In the genomic region with DNA sequence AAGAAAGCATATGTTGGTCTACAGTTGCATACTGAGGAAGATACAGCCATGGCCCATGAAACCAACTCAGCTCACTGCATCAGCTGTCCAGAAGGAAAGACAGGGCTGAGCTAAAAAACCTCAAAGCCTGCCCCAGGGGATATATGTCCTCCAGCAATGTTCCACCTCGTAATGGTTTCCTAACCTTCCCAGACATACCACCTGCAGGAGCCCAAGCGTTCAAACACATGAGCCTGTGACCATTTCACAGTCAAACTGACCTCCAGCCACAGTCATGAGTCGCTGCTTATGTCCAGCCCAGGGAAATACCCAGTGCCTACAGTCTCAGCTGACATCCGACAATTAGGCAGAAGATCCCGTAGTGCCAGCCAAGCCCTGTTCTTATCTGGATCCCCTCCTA, we compare ENCODE assay signal across 26 mouse cellular contexts.
"Had no signal": no experiment of that assay in that cellular context is flagged by ENCODE, and none has a peak within 500 bp of the region (broad histone marks: within the 10 kb centered on the region; RNA-seq: fewer than 3 reads in every experiment).

No protein-coding gene starts in this region.

- H3K27me3 ChIP-seq: heart, embryonic 13.5 days; heart, embryonic 15.5 days; hindbrain, embryonic 13.5 days; kidney, embryonic 15.5 days; limb, embryonic 13.5 days; limb, embryonic 15.5 days; liver, embryonic 12.5 days had no signal

- H3K4me2 ChIP-seq: heart, embryonic 11.5 days; heart, embryonic 13.5 days; heart, embryonic 15.5 days; hindbrain, embryonic 13.5 days; kidney, embryonic 15.5 days; limb, embryonic 13.5 days; limb, embryonic 15.5 days; liver, embryonic 12.5 days had no signal

- H3K27ac ChIP-seq: heart, embryonic 13.5 days; heart, embryonic 15.5 days; hindbrain, embryonic 13.5 days; hindbrain, postnatal 0 days; kidney, embryonic 15.5 days; kidney, postnatal 0 days; layer of hippocampus, adult 2 months; limb, embryonic 13.5 days; limb, embryonic 15.5 days; liver, embryonic 12.5 days; liver, embryonic 14.5 days had no signal

- H3K4me3 ChIP-seq: heart, embryonic 13.5 days; heart, embryonic 15.5 days; hindbrain, embryonic 13.5 days; kidney, embryonic 15.5 days; layer of hippocampus, adult 2 months; limb, embryonic 13.5 days; limb, embryonic 15.5 days; liver, embryonic 12.5 days had no signal

- DNase-seq: gastrocnemius, postnatal 14 days; gastrocnemius, postnatal 36 days; heart, adult 18-20 months; heart, postnatal 14 days; heart, postnatal 36 days; kidney, adult 11 months; kidney, adult 2 months; kidney, adult 9 months; kidney, postnatal 14 days; kidney, postnatal 36 days; layer of hippocampus, adult 9-11 months; layer of hippocampus, postnatal 36 days; left cerebral cortex, postnatal 4 days had no signal

- H3K4me1 ChIP-seq: heart, embryonic 13.5 days; heart, embryonic 15.5 days; kidney, embryonic 15.5 days; limb, embryonic 13.5 days; limb, embryonic 15.5 days had no signal

- H3K9me3 ChIP-seq: heart, embryonic 13.5 days; heart, embryonic 15.5 days; hindbrain, embryonic 13.5 days; kidney, embryonic 15.5 days; limb, embryonic 15.5 days; liver, embryonic 12.5 days had no signal

- H3K9ac ChIP-seq: heart, embryonic 13.5 days; heart, embryonic 15.5 days; hindbrain, embryonic 13.5 days; kidney, embryonic 15.5 days; limb, embryonic 13.5 days; limb, embryonic 15.5 days; liver, embryonic 12.5 days; liver, embryonic 14.5 days had no signal

- ATAC-seq: hindbrain, postnatal 0 days; intestine, embryonic 16.5 days; liver, embryonic 12.5 days had no signal
